Mouse (Mus musculus) megakaryocyte progenitor cell, adult 5-6 weeks (primary cell): ENCODE measurements around the gene Wnt7b. TPM values are rescaled to one million over a fixed set of nuclear protein-coding genes. Genes with fewer than 3 reads are reported as not detected.

ENCODE experiments used
- ATAC-seq: replicated peaks from 2 replicates; pipeline ENCODE4 v1.8.0; 2016; ENCODE audit warnings: mild to moderate bottlenecking, moderate TSS enrichment, inconsistent platforms; ENCODE audit not compliant: poor library complexity
- total RNA-seq, 2 experiments: library from RNA; stranded (forward) in 1 of 2; stranded (reverse) in 1 of 2; fragments of 157-497, 149-512 nt in 1 of 2; fragments of 200-1000 nt in 1 of 2; gene quantifications; 2 replicates each; pipeline versions ENCODE4 v1.2.3 to v1.2.4; 2015 to 2017

Gene Wnt7b
- total RNA-seq, 2 experiments from 2014 or later: not detected

DNA sequence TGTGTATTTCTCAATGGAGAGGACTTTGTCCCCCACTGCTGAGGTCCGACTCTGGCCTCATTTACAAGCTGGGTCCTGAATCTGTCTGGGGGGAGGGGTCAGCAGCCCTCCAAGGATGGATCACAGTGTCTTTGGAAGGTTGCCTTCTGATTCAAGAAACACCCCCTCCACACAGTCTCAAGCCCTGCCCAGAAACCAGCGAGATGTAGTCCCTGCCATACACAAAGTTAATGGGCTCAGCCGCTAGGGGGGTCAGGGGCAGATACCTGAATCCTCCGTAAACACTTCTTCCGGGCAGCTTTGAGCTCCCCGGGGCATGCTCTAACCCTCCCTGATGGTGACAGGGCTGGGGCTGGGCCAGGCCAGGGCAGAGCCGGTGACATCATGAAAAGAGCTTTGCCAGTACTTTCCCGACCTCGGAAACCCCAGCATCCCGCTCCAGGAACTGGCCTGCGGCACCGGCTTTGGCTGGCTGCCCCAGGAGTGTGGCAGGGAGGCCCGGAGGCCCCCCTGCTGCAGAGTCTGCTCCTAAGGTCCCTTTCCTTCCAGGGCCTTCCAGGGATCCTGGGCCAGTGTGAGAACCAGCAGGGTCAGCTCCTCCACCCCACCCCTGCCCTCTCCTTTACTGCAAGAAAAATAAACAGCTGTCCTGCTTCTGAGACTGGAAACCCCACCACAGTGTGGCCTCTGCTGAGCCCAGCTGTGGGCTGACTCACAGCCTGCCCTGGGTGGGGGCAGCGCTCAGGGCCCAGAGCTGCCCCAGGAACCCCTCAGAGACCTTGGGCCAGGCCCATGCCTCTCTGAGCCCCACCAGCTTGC is 58.9 kb downstream of the Wnt7b start:
- ATAC-seq: 0 out of 2 replicates have a peak, but pooled peaks have one; percentile 14

DNA sequence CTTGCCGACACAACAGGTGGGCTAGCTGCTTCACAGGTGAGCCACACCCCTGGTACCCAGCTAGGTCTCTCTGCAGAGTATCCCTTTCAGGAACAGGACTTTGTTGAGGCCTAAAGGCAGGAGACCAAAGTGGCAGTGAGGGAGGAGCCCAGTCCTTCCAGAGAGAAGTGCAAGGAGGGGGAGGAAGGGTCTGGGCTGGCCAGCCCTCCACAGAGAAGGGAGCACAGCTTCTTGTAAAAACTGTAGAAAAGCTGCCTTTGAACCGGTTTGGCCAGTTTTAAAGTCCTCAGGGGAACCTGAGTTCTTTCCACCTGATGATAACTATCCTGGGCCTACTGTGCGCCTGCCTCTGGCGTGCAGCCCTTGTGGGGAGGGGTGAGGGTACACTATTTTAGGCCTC is 62.8 kb downstream of the Wnt7b start:
- ATAC-seq: no peak

DNA sequence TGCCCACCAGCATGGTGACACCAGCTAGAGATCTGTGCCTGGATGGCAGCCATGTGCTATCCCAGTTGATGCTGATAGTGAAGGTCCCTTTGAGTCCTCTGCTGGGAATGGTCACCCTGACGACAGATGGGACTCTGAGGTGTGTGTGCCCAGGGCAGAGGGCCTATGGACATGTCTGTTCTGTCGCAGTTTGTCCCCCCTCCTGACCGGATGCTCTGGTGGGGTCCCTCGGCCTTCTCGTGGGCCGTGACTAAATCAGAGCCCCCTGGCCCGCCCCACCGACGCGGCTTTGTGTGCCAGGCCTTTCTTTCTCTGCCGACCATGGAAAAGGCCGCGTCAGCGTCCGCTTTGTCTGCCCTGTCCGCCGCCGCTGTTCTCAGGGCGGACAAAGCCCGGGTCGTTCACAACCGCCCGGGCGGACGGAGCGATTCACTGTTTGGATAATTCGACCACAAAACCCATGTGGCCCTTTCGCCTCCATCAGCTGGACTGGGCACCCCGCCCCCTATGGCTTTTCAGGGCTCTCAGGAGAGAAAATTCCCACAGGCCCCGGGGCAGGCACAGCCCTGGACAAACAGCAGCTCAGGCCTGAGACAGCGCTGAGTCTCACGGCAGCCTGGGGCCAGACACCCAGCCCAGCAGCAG is 74.8 kb downstream of the Wnt7b start:
- no peak for ATAC-seq

DNA sequence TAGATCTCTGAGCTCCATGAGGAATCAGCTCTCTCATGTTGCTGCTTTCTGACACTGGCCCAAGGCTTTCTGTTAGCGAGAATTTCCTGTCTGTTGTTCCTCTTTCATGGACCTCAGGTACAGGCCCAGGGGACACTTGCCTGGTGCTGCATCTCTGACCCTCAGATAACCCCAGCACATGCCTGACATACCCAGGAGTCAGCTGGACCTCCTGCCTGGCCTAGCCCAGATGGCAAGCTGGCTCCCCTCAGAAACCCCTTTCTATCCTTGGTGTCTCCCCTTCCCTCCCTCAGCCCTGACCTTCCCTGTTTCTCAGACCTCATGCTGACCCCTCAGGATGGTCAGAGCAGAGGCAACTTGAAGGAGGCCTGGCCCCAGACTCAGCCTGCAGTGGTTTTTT is 75.6 kb downstream of the Wnt7b start:
- no peak for ATAC-seq

DNA sequence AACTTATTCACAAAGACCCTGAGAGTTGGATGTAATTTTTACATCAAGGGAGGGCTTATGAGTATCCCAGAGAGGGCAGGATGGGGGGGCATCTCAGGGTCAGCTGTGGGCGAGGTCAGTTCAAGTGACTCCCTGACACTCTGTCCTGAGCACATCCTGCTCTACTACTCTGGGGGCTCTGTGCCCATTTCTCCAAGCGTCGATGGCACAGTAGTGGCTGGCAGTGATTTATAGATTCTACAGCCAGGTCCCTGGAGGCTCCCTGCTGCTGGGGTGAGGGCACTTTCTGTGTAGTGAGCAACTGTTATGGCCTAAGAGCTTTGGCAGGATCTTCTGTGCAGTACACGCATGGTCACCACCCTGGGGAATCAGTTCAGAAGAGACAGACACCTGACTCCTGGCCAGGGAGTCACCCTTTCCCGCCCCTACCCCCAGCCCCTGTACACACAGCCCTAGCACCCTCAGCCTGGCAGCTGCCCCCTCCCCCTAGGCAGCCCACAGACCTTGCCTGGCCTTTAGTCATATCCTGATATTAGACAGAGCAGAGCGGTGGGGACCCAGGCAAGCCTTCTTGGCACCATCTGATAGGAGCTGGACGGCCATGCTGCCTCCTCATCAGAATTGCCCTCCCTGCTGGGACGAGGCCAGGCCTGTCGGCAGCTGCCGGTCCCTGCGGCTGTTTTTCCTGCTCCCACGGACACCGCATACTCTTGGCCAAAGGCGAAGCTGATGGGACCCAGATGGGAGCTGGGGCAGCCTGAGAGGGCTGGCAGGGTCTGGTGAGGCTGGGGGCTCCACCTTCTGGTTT is 77.0 kb downstream of the Wnt7b start:
- ATAC-seq: no peak

DNA sequence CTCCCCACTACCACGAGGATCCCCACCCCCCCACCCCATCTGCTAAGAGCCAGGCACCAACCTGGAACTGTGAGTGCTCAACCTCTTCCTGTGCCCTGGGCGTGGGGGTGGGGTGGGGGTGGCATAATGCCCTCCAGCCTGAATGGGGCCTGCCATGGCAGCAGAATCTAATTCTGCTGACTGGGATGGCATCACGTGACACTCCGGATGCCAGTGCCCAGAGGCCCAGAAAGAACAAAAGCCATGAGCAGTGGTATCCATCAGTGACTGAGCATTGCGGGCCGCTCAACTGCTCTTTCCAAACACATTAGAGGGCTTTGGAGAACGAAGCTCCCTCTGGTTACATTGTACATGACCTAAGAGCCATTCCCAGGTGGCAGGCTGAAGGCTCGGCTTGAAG is 79.1 kb downstream of the Wnt7b start, which contains the start of gene 7530416G11Rik:
Gene 7530416G11Rik (minus strand): TSS at position 101 of the 400 bp plus-strand sequence.
- no peak for ATAC-seq

DNA sequence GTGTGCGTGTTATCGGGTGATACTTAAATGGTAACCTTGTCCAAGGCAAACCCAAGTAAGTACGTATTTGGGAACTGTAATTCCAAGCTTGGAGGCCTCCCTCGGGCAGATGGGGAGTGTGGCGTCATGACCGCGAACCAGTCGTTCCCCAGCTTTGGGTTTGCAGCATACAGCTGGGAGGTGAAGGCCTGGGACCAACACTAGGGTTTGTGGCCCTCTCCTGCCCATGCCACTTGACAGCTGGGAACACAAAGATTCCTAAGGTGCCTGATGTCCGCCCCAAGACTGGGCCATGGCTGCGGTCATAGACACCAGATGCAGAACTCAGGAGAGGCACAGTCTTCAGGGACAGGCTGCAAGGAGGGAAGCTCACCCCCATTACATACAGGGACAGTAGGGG is 82.0 kb downstream of the Wnt7b start:
- no peak for ATAC-seq

DNA sequence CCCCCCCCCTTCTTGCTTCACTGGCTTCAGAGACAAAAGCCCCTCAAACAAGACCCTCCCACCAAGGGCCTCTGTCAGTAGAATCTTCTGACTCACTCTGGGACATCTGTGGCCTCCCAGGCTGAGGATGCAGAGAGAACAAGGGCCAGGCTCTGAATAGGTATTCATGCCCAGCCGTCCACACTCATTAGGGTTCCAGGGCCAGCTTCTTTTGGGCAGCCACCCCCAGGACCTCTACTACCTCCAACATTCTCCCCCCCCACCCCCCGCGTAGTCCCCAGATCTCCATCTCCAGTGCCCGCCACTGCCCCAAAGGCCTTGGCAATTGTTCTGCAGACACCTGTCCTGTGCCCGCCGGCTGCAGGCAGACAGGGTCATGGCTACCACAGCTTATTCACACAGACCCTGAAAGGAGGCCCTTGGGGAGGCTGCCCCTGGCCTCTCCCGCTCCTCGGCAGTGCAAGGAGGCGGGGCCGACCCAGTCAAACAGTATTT is 84.2 kb downstream of the Wnt7b start:
- ATAC-seq: no peak

DNA sequence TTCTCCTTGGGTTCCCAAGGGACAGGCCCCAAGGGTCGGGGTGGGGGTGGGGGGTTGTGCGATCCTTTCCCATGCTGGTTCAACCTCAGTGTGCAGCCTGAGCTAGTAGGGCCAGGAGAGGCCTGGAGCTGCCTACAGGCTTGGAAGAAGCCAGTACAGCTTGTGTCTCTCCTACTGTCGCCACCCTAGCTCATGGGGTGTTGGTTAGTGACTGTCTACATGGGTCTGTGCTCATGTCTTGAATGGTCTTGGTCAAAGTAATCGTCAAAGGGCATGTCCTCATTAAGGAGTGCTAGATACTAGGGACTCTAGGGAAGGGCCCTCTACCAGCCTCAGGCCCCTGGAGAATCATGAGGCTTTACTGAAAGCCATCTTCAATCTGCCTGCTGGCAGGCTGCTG is 84.7 kb downstream of the Wnt7b start:
- ATAC-seq: no peak

DNA sequence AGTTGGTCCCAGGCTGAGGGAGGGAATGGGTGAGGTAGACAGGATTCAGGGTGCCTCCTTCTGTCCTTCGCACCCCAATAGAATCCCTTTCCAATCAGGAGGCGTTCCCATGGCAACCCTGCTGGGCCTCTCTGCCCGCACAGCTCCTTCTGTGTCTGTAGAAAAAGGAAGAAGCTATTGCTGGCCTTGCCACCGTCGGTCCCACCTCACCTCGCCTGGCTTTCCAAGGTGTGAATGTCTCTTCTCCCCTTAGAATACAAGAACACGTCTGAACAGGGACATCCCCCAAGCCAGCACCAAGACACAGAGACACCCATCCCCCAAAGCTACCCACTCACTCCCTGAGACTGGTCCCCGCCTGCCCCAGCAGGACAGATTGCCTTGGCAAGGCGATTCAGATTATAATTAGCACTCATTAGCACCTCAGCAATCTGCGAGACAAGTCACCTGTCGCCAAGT is 88.1 kb downstream of the Wnt7b start:
- no peak for ATAC-seq

DNA sequence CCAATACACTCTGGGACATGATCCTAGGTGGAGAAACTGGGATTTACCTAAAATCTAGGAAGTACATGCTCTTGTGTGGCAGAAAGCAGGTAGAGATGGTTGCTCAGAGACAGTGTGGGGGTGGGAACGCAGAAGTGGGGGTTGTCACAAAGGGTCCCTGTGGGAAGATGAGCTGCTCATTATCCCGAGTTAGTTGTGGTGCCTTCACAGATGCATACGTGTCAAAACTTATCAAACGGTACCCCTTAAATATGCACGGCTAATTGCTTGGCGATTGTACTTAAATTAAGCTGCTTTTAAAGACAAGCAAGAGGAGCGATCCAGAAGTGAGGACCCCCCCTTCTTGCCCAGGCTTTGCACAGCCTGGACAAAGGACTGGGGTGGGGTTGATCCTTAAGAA is 92.5 kb downstream of the Wnt7b start:
- no peak for ATAC-seq

DNA sequence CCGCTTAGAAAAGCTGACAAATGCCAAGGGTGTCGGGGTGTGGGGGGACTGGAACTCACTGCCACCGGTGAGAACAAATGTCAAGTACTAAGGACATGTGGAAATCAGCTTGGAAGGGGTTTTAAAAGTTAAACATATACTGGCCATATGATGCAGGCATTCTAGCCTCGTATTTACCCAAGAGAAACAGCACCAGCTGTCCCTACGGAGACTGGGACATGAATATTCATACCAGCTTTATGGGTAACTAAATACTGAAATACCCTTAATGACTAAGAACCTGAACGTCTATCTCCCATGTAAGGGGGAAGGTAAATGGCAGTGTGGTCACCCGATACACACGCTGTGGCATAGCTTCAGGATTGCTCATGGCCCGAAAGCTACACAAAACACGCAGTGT is 93.4 kb downstream of the Wnt7b start:
- ATAC-seq: no peak

Other genes with a start within 250 kb of the Wnt7b start
- gene Atxn10, start 246.2 kb downstream of the Wnt7b start, total RNA-seq (2015): 148 and 163 TPM in 2 replicates
- gene Atxn10, start 246.2 kb downstream of the Wnt7b start, total RNA-seq (2017): 73.1 and 89.4 TPM in 2 replicates
- not detected in 2 replicates for gene 7530416G11Rik, start 79.2 kb downstream of the Wnt7b start, total RNA-seq (2015)
- gene 7530416G11Rik, start 79.2 kb downstream of the Wnt7b start, total RNA-seq (2017): not detected in 2 replicates
- not detected in 2 replicates for gene Ppara, start 152.5 kb upstream of the Wnt7b start, total RNA-seq (2015)
- gene Ppara, start 152.5 kb upstream of the Wnt7b start, total RNA-seq (2017): not detected in 2 replicates
- gene Cdpf1, start 229.2 kb upstream of the Wnt7b start, total RNA-seq (2015): 10.9 and 17.1 TPM in 2 replicates
- 15.2 and 15.5 TPM in 2 replicates for gene Cdpf1, start 229.2 kb upstream of the Wnt7b start, total RNA-seq (2017)
- gene Pkdrej, start 239.3 kb upstream of the Wnt7b start, total RNA-seq (2015): 0.05 TPM in 2 replicates
- 0.07 TPM in 1 of 2 replicates, not detected in the other for gene Pkdrej, start 239.3 kb upstream of the Wnt7b start, total RNA-seq (2017)
- 1.9 and 2.4 TPM in 2 replicates for gene Ttc38, start 249.8 kb upstream of the Wnt7b start, total RNA-seq (2015)
- 2.4 and 3.3 TPM in 2 replicates for gene Ttc38, start 249.8 kb upstream of the Wnt7b start, total RNA-seq (2017)